In the genomic region with DNA sequence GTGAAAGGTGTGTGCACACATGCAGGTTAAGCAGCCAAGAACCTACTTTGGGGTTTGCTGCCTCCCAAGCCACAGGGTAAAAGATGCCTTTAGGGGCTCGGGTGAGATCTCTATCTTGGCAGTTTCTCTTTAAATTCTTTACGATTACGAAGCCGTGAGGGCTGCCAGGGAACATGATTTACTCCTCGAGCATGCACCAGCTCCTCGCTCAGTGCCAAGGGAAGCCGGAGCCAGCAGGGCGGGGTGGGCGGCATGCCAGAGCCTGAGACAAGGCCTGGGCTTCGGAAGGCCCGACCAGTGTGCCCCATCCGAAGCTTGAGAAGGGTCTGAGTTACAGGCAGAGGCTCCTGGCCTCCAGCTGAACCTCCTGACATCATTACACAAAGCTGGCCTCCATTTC, we compare ENCODE assay signal across 8 mouse cellular contexts. TPM values are rescaled to one million over a fixed set of nuclear protein-coding genes. Genes with fewer than 3 reads are reported as not detected.
DNase-seq lines count a peak whose midpoint lies in the region; ATAC-seq and TF ChIP-seq lines count a peak whose summit lies in the region.

No protein-coding gene starts in this region.

- H3K9ac ChIP-seq in kidney, embryonic 16.5 days (replicated peaks; ENCODE audit: low read length), result no peak overlapping the region; the same call in 1 of the 2 replicates
- 0 out of 2 replicates have a peak overlapping the region, but pooled peaks have one; percentile 28 for H3K9ac ChIP-seq in limb, embryonic 14.5 days (ENCODE audit: low read depth, low read length, severe bottlenecking)
- H3K9ac ChIP-seq in liver, postnatal 0 days (replicated peaks), result no peak overlapping the region

- no peak overlapping the region for H3K4me3 ChIP-seq in kidney, embryonic 16.5 days (ENCODE audit: low read length)
- H3K4me3 ChIP-seq in limb, embryonic 14.5 days (replicated peaks; ENCODE audit: low read length), result no peak overlapping the region; the same call in 1 of the 2 replicates
- no peak overlapping the region for H3K4me3 ChIP-seq in liver, postnatal 0 days (ENCODE audit: low read depth, low read length)

- TF ChIP-seq EP300 in liver, postnatal 0 days (IDR thresholded peaks at IDR 0.05; ENCODE audit: low read depth), result no peak

- no peak overlapping the region for H3K4me2 ChIP-seq in kidney, embryonic 16.5 days (replicated peaks; ENCODE audit: low read depth, low read length)
- H3K4me2 ChIP-seq in limb, embryonic 14.5 days (replicated peaks; ENCODE audit: low read depth, low read length, severe bottlenecking), result peak overlapping the region; percentile 18; the same call in 1 of the 2 replicates
- no peak overlapping the region for H3K4me2 ChIP-seq in liver, postnatal 0 days (ENCODE audit: low read depth, low read length)

- no peaks in the 10 kb centered on the region for H3K27me3 ChIP-seq in kidney, embryonic 16.5 days (ENCODE audit: insufficient read depth, low read length)
- no peaks in the 10 kb centered on the region for H3K27me3 ChIP-seq in limb, embryonic 14.5 days (ENCODE audit: control insufficient read depth, insufficient read depth, low read length)
- peaks cover 15% of the 10 kb centered on the region for H3K27me3 ChIP-seq in liver, postnatal 0 days (ENCODE audit: insufficient read depth, low read length)

- H3K36me3 ChIP-seq in kidney, embryonic 16.5 days (ENCODE audit: insufficient read depth, low read length), result 0 out of 2 replicates have a peak, but pooled peaks cover 10% of the 10 kb centered on the region
- peaks cover 55% of the 10 kb centered on the region for H3K36me3 ChIP-seq in limb, embryonic 14.5 days (ENCODE audit: control insufficient read depth, insufficient read depth, low read length)
- no peaks in the 10 kb centered on the region for H3K36me3 ChIP-seq in liver, postnatal 0 days (replicated peaks; ENCODE audit: insufficient read depth, low read length)

- peak; percentile 66 to 75 for DNase-seq in adrenal gland, adult 18-20 months (ENCODE audit: low spot score in 2 of 2)
- peak; percentile 80 for DNase-seq in cerebellum, adult 8-10 months
- DNase-seq in gastrocnemius, postnatal 36 days, result peak; percentile 65 to 77
- peak; percentile 71 for DNase-seq in limb, embryonic 14.5 days (ENCODE audit: low spot score)
- peak; percentile 90 to 92 for DNase-seq in right cerebral cortex, postnatal 10 days (ENCODE audit: low spot score in 2 of 2)
- no peak for DNase-seq in liver, postnatal 0 days
- DNase-seq in embryo, embryonic 11 days, result no peak

- TF ChIP-seq CTCF in liver, postnatal 0 days (IDR thresholded peaks at IDR 0.05; ENCODE audit: low read depth), result no peak

- H3K27ac ChIP-seq in kidney, embryonic 16.5 days (ENCODE audit: low read length), result peak overlapping the region; percentile 91
- peak overlapping the region; percentile 43; the same call in 1 of the 2 replicates for H3K27ac ChIP-seq in limb, embryonic 14.5 days (replicated peaks; ENCODE audit: low read depth, low read length)
- no peak overlapping the region for H3K27ac ChIP-seq in liver, postnatal 0 days (ENCODE audit: low read depth)

- peaks cover 100% of the 10 kb centered on the region for H3K4me1 ChIP-seq in kidney, embryonic 16.5 days (ENCODE audit: insufficient read depth, low read length)
- peaks cover 95% of the 10 kb centered on the region for H3K4me1 ChIP-seq in limb, embryonic 14.5 days (ENCODE audit: control insufficient read depth, insufficient read depth, low read length)
- peaks cover 6% of the 10 kb centered on the region for H3K4me1 ChIP-seq in liver, postnatal 0 days (ENCODE audit: insufficient read depth)

- 9% methylated on average over 12 of the region's 12 CpGs for WGBS in kidney, embryonic 16.5 days
- 19% methylated on average over 12 of the region's 12 CpGs for WGBS in limb, embryonic 14.5 days
- WGBS in liver, postnatal 0 days (ENCODE audit: insufficient replicate concordance), result 74% methylated on average over 12 of the region's 12 CpGs

- no peak for ATAC-seq in kidney, embryonic 16.5 days (ENCODE audit: low FRiP score, low TSS enrichment)
- no peak for ATAC-seq in limb, embryonic 14.5 days (ENCODE audit: low FRiP score, low read depth)
- ATAC-seq in liver, postnatal 0 days, result no peak

- TF ChIP-seq POLR2A in limb, embryonic 14.5 days (IDR thresholded peaks at IDR 0.05; ENCODE audit: borderline replicate concordance, extremely low read depth, insufficient read depth, insufficient read length), result no peak

- H3K9me3 ChIP-seq in kidney, embryonic 16.5 days (ENCODE audit: low read length), result no peaks in the 10 kb centered on the region
- H3K9me3 ChIP-seq in limb, embryonic 14.5 days (ENCODE audit: control insufficient read depth, low read length), result no peaks in the 10 kb centered on the region
- no peaks in the 10 kb centered on the region for H3K9me3 ChIP-seq in liver, postnatal 0 days (ENCODE audit: low read length)

- intact Hi-C loops in gastrocnemius, postnatal 36 days (cut with DNase I), result no loop called here

RNA-seq across cellular contexts. Expression of gene Sema3f, which starts 8.7 kb away (rescaled TPM):
- 10 to 100 TPM; 30.2 to 34.1 TPM for total RNA-seq in adrenal gland, adult 18-20 months (2021)
- 1 to 10 TPM; 4.9 to 6.1 TPM for total RNA-seq in gastrocnemius, postnatal 36 days (2021)
- polyA plus RNA-seq in kidney, embryonic 16.5 days (2015; fragmentation: Nextera tagmentation; extraction: Ambion mirVana), result 20.9 and 25.7 TPM in 2 replicates
- polyA plus RNA-seq in limb, embryonic 14.5 days (2012; rRNA removed), result 228 and 332 TPM in 2 replicates
- polyA plus RNA-seq in limb, embryonic 14.5 days (2014; fragmentation: Nextera tagmentation; extraction: Ambion mirVana), result 48.8 and 55.6 TPM in 2 replicates
- 0.76 and 1.1 TPM in 2 replicates for polyA plus RNA-seq in liver, postnatal 0 days (2015; fragmentation: Nextera tagmentation; extraction: Ambion mirVana)

RNA-seq across cellular contexts. Expression of gene Gnat1, which starts 22.1 kb away (rescaled TPM):
- under 1 TPM; 0.22 to 0.56 TPM for total RNA-seq in adrenal gland, adult 18-20 months (2021)
- not detected for total RNA-seq in gastrocnemius, postnatal 36 days (2021)
- polyA plus RNA-seq in kidney, embryonic 16.5 days (2015; fragmentation: Nextera tagmentation; extraction: Ambion mirVana), result 2.8 and 3.0 TPM in 2 replicates
- polyA plus RNA-seq in limb, embryonic 14.5 days (2012; rRNA removed), result 0.28 and 0.44 TPM in 2 replicates
- 0.55 and 0.57 TPM in 2 replicates for polyA plus RNA-seq in limb, embryonic 14.5 days (2014; fragmentation: Nextera tagmentation; extraction: Ambion mirVana)
- polyA plus RNA-seq in liver, postnatal 0 days (2015; fragmentation: Nextera tagmentation; extraction: Ambion mirVana), result 5.8 and 6.2 TPM in 2 replicates

RNA-seq across cellular contexts. Expression of gene Slc38a3, which starts 32.3 kb away (rescaled TPM):
- total RNA-seq in adrenal gland, adult 18-20 months (2021), result under 1 TPM; 0.33 to 0.64 TPM
- total RNA-seq in gastrocnemius, postnatal 36 days (2021), result 10 to 100 TPM; 60.6 to 81.6 TPM
- polyA plus RNA-seq in kidney, embryonic 16.5 days (2015; fragmentation: Nextera tagmentation; extraction: Ambion mirVana), result 12.4 and 12.9 TPM in 2 replicates
- 22.4 and 31.8 TPM in 2 replicates for polyA plus RNA-seq in limb, embryonic 14.5 days (2012; rRNA removed)
- 3.7 and 6.0 TPM in 2 replicates for polyA plus RNA-seq in limb, embryonic 14.5 days (2014; fragmentation: Nextera tagmentation; extraction: Ambion mirVana)
- 147 and 174 TPM in 2 replicates for polyA plus RNA-seq in liver, postnatal 0 days (2015; fragmentation: Nextera tagmentation; extraction: Ambion mirVana)

Comparison
In these comparisons a context has a peak if more than half of its experiments do, and no peak if none do; other contexts are left out.
1. DNase-seq: peak in adrenal gland, adult 18-20 months (2 of 2), cerebellum, adult 8-10 months (single experiment), gastrocnemius, postnatal 36 days (2 of 2), limb, embryonic 14.5 days (single experiment) and right cerebral cortex, postnatal 10 days (2 of 2); none in liver, postnatal 0 days (single experiment) and embryo, embryonic 11 days (single experiment).
2. RNA of gene Sema3f, which starts 8.7 kb away (polyA plus RNA-seq): 48.8 to 332 TPM in limb, embryonic 14.5 days and 20.9 to 25.7 TPM in kidney, embryonic 16.5 days; 0.76 to 1.1 TPM in liver, postnatal 0 days; every median in the first group is over 10 times any median in the second.